Mouse (Mus musculus): Measurements from ENCODE around the gene Phb2. TPM values are rescaled to one million over a fixed set of nuclear protein-coding genes. Genes with fewer than 3 reads are reported as not detected.

The Phb2 gene
- total and polyA plus RNA-seq, 2 experiments from 2014 or later: 218 to 270 TPM

DNA sequence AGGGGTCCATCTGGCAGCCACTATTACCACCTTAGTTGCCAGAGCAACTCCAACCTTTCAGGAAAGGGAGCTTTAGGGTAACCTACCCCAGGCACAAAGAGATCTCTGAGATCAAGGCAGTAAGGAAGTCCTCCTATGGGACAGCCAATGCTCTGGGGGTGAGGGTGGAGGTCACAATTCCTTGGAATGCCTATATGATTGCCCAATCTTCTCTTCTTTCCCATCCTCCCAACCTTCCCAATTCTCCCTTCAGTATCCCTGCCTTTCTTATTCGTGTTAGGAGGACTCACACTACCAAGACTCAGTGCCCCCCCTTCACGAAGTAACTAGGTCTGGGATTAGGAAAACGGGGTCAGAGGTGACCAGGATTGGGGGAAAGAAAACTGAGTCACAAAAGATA lies 43.2 kb downstream of the Phb2 start:
- WGBS: 5% methylated on average over 3 of the region's 3 CpGs
- Histone ChIP-seq H3K4me2 (ENCODE audit: low read depth, low read length) (peak overlapping the region; percentile 85), H3K4me1 (ENCODE audit: insufficient read depth, low read length) (peaks cover 34% of the 10 kb centered on the region), H3K9ac (replicated peaks; ENCODE audit: low read length) (peak overlapping the region; percentile 94), H3K9me3 (ENCODE audit: low read length) (no peaks in the 10 kb centered on the region), H3K4me3 (ENCODE audit: low read length) (peak overlapping the region; percentile 85), H3K36me3 (ENCODE audit: insufficient read depth, low read length) (no peaks in the 10 kb centered on the region), H3K27me3 (ENCODE audit: insufficient read depth, low read length) (no peaks in the 10 kb centered on the region), H3K27ac (peak overlapping the region; percentile 97)
- no peak for TF ChIP-seq CTCF (IDR thresholded peaks at IDR 0.05; ENCODE audit: low read depth)
- no peak for ATAC-seq
- no peak for DNase-seq (ENCODE audit: low spot score)

DNA sequence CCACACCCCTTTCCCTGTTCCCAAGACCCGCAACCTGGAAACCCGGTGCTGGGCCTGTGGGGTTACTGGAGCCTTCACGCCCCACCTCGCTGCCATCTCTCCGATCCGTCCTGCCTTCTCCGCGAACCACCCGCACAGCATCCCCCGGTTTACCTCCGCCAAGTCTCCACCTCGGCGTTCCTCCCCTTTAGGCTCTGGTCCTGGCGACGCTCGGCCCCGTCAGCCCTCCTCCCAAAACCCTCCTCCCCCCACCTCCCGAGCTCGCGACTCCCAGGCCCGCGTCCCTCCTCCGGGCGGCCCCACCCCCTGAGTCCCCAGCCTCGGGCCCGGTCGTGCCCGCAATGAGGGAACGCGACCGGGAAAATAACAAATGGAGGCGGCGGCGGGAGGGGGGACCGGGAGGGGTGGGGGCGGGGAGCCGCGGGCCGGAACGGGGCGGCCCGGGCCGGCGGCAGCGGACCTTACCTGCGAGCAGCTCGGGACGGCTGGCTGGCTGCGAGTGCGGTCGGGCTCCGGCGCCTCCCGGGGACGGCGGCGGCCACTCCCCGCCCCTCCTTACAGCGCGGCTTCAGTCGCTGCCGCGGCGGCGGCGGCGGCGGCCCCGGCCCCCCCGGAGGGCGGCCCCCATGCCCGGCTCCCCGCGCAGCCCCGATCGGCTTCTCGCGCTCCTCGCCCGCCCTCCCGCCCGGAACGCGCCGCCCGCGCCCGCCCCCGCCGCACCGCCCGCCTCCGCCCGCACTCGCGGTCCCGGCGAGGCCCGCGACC lies 43.9 kb downstream of the Phb2 start, which contains the start of the genes Gm45234 and Atn1:
Gm45234 (minus strand) TSS at position 191 of the 765 bp plus-strand sequence.
Atn1 (minus strand) TSS at position 694 of the 765 bp plus-strand sequence.
- H3K36me3 ChIP-seq (ENCODE audit: insufficient read depth, low read length): no peaks in the 10 kb centered on the region
- H3K4me1 ChIP-seq (ENCODE audit: insufficient read depth, low read length): peaks cover 34% of the 10 kb centered on the region
- peak within 1 kb of the TSS; percentile 94 for H3K9ac ChIP-seq (replicated peaks; ENCODE audit: low read length)
- WGBS: 2% methylated on average over 41 of the region's 100 CpGs
- DNase-seq (ENCODE audit: low spot score) (peak; percentile 80), ATAC-seq (peak; percentile 50)
- H3K9me3 ChIP-seq (ENCODE audit: low read length): no peaks in the 10 kb centered on the region
- peak within 1 kb of the TSS; percentile 85 for H3K4me3 ChIP-seq (ENCODE audit: low read length)
- TF ChIP-seq CTCF (IDR thresholded peaks at IDR 0.05; ENCODE audit: low read depth): no peak
- H3K27me3 ChIP-seq (ENCODE audit: insufficient read depth, low read length): no peaks in the 10 kb centered on the region
- H3K4me2 ChIP-seq (ENCODE audit: low read depth, low read length): peak within 1 kb of the TSS; percentile 85
- H3K27ac ChIP-seq: peak within 1 kb of the TSS; percentile 97

DNA sequence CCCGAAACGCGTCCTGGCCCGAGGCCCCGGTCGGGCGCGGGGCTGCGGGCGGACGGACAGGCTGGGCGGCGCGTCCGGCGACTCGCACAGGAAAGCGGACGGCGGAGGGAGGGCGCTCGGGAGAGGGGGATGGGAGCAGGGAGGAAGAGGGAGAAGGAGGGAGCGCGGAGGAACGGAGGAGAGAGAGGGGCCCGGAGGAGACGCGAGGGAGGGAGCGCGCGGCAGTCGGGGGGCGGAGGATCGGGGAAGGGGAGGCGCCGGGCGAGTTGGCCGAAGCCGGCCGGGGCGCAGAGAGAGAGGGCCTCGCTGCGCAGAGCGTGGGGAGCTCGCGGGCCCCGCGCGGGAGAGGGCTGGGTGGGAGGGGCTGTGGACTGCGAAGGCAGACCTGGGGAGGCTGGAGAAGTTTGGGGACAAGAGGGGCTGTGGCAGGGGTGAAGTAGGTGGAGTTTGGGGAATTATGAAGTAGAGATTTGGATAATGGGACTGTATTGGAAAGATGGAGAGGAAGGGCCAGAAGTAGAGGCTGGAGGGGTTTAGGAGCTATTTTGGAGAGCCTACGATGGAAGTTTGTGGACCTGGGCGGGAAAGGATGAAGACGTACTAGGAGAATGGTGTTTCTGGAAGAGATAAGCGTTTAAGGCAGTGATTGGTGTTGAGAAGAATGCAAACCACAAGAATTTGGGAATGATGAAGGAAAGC lies 44.7 kb downstream of the Phb2 start:
- H3K9me3 ChIP-seq (ENCODE audit: low read length): no peaks in the 10 kb centered on the region
- no peaks in the 10 kb centered on the region for H3K27me3 ChIP-seq (ENCODE audit: insufficient read depth, low read length)
- peak overlapping the region; percentile 85 for H3K4me2 ChIP-seq (ENCODE audit: low read depth, low read length)
- WGBS: 2% methylated on average over 39 of the region's 54 CpGs
- peak; percentile 88 for DNase-seq (ENCODE audit: low spot score)
- H3K36me3 ChIP-seq (ENCODE audit: insufficient read depth, low read length): no peaks in the 10 kb centered on the region
- peak overlapping the region; percentile 97 for H3K27ac ChIP-seq
- peak overlapping the region; percentile 94 for H3K9ac ChIP-seq (replicated peaks; ENCODE audit: low read length)
- peak; percentile 82 for ATAC-seq
- peak overlapping the region; percentile 85 for H3K4me3 ChIP-seq (ENCODE audit: low read length)
- H3K4me1 ChIP-seq (ENCODE audit: insufficient read depth, low read length): peaks cover 34% of the 10 kb centered on the region
- TF ChIP-seq CTCF (IDR thresholded peaks at IDR 0.05; ENCODE audit: low read depth): no peak

DNA sequence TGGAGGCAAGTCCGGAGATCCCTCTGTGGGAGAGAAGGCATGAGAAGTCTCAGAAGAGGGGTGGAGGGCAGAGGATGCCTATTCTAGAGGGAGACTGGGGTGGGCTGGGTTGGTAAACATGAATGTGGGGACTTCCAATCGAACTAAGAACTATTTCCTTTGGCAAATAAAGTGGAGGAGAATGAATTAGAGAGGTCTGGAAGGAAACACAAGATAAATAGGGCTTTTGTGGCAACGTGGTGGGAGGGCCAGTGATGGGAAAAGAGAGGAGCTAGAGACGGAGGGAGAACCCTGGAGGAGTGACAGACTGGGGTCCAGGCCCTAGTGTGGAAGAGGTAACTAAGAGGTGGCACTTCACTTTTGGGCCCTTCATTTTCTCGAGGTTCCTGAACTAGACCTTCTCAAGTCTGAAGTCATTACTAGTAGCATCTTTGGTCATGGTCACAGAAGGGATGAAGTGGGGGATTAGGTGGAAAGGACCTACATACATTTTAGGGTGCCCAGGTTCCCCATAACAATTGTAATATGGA lies 45.3 kb downstream of the Phb2 start:
- no peak for TF ChIP-seq CTCF (IDR thresholded peaks at IDR 0.05; ENCODE audit: low read depth)
- ATAC-seq: no peak
- DNase-seq (ENCODE audit: low spot score): no peak
- Histone ChIP-seq H3K9ac (replicated peaks; ENCODE audit: low read length) (peak overlapping the region; percentile 94), H3K9me3 (ENCODE audit: low read length) (no peaks in the 10 kb centered on the region), H3K4me2 (ENCODE audit: low read depth, low read length) (peak overlapping the region; percentile 85), H3K4me3 (ENCODE audit: low read length) (peak overlapping the region; percentile 85), H3K4me1 (ENCODE audit: insufficient read depth, low read length) (peaks cover 34% of the 10 kb centered on the region), H3K36me3 (ENCODE audit: insufficient read depth, low read length) (no peaks in the 10 kb centered on the region), H3K27me3 (ENCODE audit: insufficient read depth, low read length) (no peaks in the 10 kb centered on the region), H3K27ac (peak overlapping the region; percentile 97)
- WGBS: 3% methylated on average over 5 of the region's 5 CpGs

DNA sequence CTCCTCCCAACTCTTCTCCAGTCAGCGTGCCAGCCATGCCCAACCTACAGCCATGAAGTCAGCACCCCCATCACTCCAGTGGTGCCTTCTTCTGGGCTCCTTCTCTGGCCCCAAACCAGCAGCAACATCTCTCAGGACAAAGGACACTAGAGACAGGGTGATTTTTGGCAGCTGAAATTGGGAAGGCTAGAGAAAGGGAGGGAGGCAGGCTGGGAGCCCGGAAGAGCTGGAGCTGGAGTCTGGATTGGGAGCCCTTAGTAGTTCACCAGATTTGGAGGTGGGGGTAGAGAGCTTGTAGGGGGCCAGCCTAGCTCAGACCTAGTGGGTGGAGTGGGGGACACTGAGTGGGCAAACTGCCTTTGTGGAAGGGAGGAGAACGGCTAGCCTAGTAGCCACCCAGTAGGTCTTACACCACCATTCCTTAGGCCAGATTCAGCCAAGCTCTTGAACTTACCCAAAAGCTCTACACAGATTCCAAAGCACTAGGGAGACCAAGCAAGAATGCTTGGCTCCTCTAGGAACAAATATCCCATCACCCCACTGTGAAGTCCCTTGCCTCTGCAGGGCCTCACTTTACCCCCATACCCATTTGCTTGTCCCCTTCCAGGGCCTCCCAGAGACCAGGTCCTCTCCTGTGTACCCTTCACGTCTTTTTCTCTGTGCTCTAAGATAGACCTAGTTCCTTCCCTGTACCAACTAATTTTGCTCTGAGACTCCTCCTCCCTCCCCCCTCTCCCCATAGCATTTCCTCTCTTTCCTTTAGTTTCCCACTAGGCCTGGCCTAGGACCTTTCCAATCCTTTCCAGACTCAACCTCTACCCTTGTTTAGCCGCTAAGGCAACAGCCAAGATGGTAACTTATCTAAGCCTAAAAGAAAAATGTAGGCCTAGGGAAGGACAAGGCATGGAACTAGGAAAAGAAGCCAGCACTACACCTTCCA lies 46.0 kb downstream of the Phb2 start:
- Histone ChIP-seq H3K27ac (peak overlapping the region; percentile 97), H3K4me1 (ENCODE audit: insufficient read depth, low read length) (peaks cover 34% of the 10 kb centered on the region), H3K9ac (replicated peaks; ENCODE audit: low read length) (peak overlapping the region; percentile 94), H3K9me3 (ENCODE audit: low read length) (no peaks in the 10 kb centered on the region), H3K36me3 (ENCODE audit: insufficient read depth, low read length) (no peaks in the 10 kb centered on the region; the same call in 1 of the 2 replicates), H3K4me2 (ENCODE audit: low read depth, low read length) (peak overlapping the region; percentile 85), H3K4me3 (ENCODE audit: low read length) (peak overlapping the region; percentile 85), H3K27me3 (ENCODE audit: insufficient read depth, low read length) (no peaks in the 10 kb centered on the region)
- ATAC-seq (peak; percentile 70), DNase-seq (ENCODE audit: low spot score) (peak; percentile 83)
- 10% methylated on average over 5 of the region's 5 CpGs for WGBS
- no peak for TF ChIP-seq CTCF (IDR thresholded peaks at IDR 0.05; ENCODE audit: low read depth)

DNA sequence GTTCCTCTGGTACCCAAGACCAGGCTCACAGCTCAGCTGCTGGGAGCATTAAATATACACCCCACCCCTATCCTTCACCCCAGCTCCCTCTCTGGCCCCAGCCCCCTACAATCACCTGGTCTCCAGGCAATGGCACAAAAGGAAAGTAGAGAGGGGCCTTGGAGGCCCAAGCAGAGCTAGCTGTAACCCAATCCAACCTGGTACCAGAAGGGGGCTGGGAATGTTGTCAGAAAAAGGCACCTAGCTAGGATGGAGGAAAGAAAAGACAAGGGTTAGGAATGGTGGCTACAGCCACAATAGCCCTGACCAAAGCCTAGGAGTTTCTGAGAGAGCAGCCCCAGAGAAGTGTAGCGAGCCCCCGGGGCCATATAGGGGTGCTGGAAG lies 46.7 kb downstream of the Phb2 start:
- no peak for TF ChIP-seq CTCF (IDR thresholded peaks at IDR 0.05; ENCODE audit: low read depth)
- H3K4me2 ChIP-seq (ENCODE audit: low read depth, low read length): no peak overlapping the region

More for the DNA sequence above, 46.7 kb downstream of the Phb2 start:
- H3K36me3 ChIP-seq (ENCODE audit: insufficient read depth, low read length): no peaks in the 10 kb centered on the region; the same call in 1 of the 2 replicates
- ATAC-seq: no peak
- peak overlapping the region; percentile 97 for H3K27ac ChIP-seq
- 51% methylated on average over 2 of the region's 2 CpGs for WGBS
- no peak overlapping the region for H3K4me3 ChIP-seq (ENCODE audit: low read length)
- H3K4me1 ChIP-seq (ENCODE audit: insufficient read depth, low read length): peaks cover 31% of the 10 kb centered on the region
- DNase-seq (ENCODE audit: low spot score): no peak
- H3K9ac ChIP-seq (replicated peaks; ENCODE audit: low read length): no peak overlapping the region
- H3K9me3 ChIP-seq (ENCODE audit: low read length): no peaks in the 10 kb centered on the region
- no peaks in the 10 kb centered on the region for H3K27me3 ChIP-seq (ENCODE audit: insufficient read depth, low read length)

Measured in hindbrain, postnatal 0 days (tissue).